Mouse (Mus musculus): ENCODE measurements at regions not wholly inside any gene's neighbourhood (a gene's known extent, or its start where the extent isn't known, plus 50 kb on each side); places are given as distances from the start of the nearest gene placed in this dataset.

DNA sequence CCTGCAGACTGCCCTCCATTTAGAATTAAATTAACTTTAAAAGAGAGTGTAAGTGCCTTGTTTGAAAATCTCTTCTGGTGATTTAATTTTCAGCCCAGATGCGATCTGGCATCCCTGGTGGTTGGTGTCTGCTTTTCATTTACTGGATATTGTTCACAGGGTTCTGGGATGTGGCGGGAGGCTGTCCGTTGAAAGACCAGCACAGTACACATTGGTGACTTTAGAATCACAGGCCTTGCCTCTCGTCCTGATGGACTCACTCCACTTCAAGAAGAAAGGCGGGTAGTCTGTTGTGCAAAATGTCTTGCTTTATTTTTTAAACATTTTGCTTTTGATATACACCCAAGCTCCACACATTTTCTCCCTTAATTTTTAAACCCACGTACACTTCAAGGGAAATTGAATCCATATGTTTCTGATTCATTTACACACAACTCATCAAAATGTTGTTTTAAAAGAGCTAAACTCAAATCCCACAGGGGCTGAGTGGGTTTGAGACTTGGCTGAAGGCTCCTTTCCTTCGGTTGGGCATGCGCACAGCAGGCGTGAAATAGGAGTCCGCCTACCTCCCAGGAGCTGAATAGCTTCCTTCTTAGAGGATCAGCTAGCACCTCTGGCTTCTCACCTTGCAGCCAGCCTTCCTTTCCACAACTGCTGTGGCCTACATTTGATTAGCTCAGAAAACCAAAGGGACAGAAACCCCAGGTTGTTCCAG lies 424.1 kb upstream of the Fam92a start:
- TF ChIP-seq BHLHE40 (IDR thresholded peaks at IDR 0.05; ENCODE audit: low read depth, low read length) = no peak
- TF ChIP-seq IRF4 (IDR thresholded peaks at IDR 0.05; ENCODE audit: low read depth, low read length) = no peak
- no peak for TF ChIP-seq USF1 (IDR thresholded peaks at IDR 0.05; ENCODE audit: low read depth, low read length)
- dilution Hi-C loops (cut with MboI; ENCODE audit: extremely low pct_ligation_motif_present, extremely low pct_unique_long_range_greater_than_20kb, low sequenced_read_pairs) (no loop called here), in situ Hi-C loops (cut with MboI; ENCODE audit: low pct_ligation_motif_present, low pct_unique_long_range_greater_than_20kb, low sequenced_read_pairs) (no loop called here)
- Histone ChIP-seq H3K9ac (ENCODE audit: insufficient read depth, low read depth) (no peak overlapping the region), H3K9me3 (replicated peaks; ENCODE audit: low read length) (no peaks in the 10 kb centered on the region), H3K27ac (ENCODE audit: insufficient read depth, low read depth) (no peak overlapping the region), H3K4me1 (ENCODE audit: control insufficient read depth in 1 of 2, insufficient read depth in 2 of 2) (peaks cover 8 to 31% of the 10 kb centered on the region in 2 experiments), H3K4me2 (ENCODE audit: insufficient read depth, low read depth, poor library complexity, severe bottlenecking) (no peak overlapping the region), H3K4me3 (replicated peaks in 1 of 3; ENCODE audit: low read depth in 2 of 3, low read length in 2 of 3, poor library complexity in 1 of 3) (no peak overlapping the region), H3K36me3 (replicated peaks in 1 of 2; ENCODE audit: control insufficient read depth in 1 of 2, insufficient read depth in 1 of 2, low read length in 1 of 2) (no peaks in the 10 kb centered on the region), H3K79me2 (replicated peaks; ENCODE audit: control insufficient read depth, extremely low read depth, insufficient read depth, poor library complexity, severe bottlenecking) (no peaks in the 10 kb centered on the region), H3K27me3 (replicated peaks) (no peaks in the 10 kb centered on the region)
- DNase-seq (ENCODE audit: extremely low read depth) = no peak

DNA sequence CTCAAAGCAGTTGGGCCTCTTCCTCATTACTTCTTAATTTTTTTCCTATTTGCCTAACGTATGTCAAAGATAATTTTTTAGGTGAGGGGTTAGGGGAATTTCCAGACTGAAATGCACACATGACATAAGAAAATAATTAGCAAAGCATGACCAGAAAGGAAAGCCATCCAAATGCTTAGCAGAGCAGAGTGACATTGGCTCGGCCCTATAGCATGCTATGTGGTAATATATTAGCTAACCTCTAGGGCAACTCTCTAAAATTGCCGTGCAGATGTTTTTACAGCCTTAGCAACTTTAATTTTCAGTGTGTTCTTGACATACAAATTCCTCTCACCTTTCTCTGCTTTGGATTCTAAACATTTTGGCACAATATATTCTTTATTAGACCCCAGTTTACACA lies 421.2 kb upstream of the Fam92a start:
- peak; percentile 38 for DNase-seq (ENCODE audit: extremely low read depth)
- TF ChIP-seq EP300 (IDR thresholded peaks at IDR 0.05; ENCODE audit: low read length) (peak; percentile 33; the same call in 1 of the 2 replicates), RCOR1 (conservative IDR thresholded peaks at IDR 0.05; ENCODE audit: low read depth, low read length) (no peak), TCF12 (IDR thresholded peaks at IDR 0.05; ENCODE audit: low read depth, low read length) (0 out of 2 replicates have a peak, but pooled peaks have one; percentile 35)
- H3K9me3 ChIP-seq (replicated peaks; ENCODE audit: low read length) = no peaks in the 10 kb centered on the region
- H3K27ac ChIP-seq (ENCODE audit: insufficient read depth, low read depth) = no peak overlapping the region
- dilution Hi-C loops (cut with MboI; ENCODE audit: extremely low pct_ligation_motif_present, extremely low pct_unique_long_range_greater_than_20kb, low sequenced_read_pairs) (no loop called here), in situ Hi-C loops (cut with MboI; ENCODE audit: low pct_ligation_motif_present, low pct_unique_long_range_greater_than_20kb, low sequenced_read_pairs) (no loop called here)
- H3K27me3 ChIP-seq (replicated peaks) = no peaks in the 10 kb centered on the region
- no peaks in the 10 kb centered on the region for H3K79me2 ChIP-seq (replicated peaks; ENCODE audit: control insufficient read depth, extremely low read depth, insufficient read depth, poor library complexity, severe bottlenecking)
- H3K36me3 ChIP-seq (replicated peaks in 1 of 2; ENCODE audit: control insufficient read depth in 1 of 2, insufficient read depth in 1 of 2, low read length in 1 of 2) = no peaks in the 10 kb centered on the region
- H3K4me3 ChIP-seq (replicated peaks in 1 of 3; ENCODE audit: low read depth in 2 of 3, low read length in 2 of 3, poor library complexity in 1 of 3) = no peak overlapping the region
- H3K4me1 ChIP-seq (ENCODE audit: control insufficient read depth in 1 of 2, insufficient read depth in 2 of 2) = peaks cover 8 to 24% of the 10 kb centered on the region in 2 experiments
- peak overlapping the region; percentile 50; the same call in 1 of the 2 replicates for H3K4me2 ChIP-seq (ENCODE audit: insufficient read depth, low read depth, poor library complexity, severe bottlenecking)
- no peak overlapping the region for H3K9ac ChIP-seq (ENCODE audit: insufficient read depth, low read depth)

DNA sequence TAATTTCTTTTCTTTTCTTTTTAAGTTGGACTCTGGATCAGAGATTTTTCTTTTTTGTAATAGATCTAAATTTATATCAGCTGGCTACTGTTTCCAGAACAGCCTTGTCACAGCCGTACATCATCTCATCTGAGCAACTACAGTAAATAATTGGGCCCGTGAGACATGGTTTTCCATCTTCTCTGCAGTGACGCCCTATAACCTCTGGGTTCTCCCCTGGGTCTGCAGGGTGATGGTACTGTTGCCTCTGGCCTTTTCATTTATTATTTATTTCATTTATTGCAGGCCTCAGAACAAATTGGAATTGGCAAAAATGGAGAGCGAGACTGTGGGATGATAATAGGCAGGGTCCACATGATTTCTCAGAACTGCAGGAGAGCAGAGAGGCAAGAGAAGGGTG lies 406.3 kb upstream of the Fam92a start:
- in situ Hi-C loops (cut with MboI; ENCODE audit: low pct_ligation_motif_present, low pct_unique_long_range_greater_than_20kb, low sequenced_read_pairs) (no loop called here), dilution Hi-C loops (cut with MboI; ENCODE audit: extremely low pct_ligation_motif_present, extremely low pct_unique_long_range_greater_than_20kb, low sequenced_read_pairs) (no loop called here)
- H3K4me1 ChIP-seq (ENCODE audit: control insufficient read depth in 1 of 2, insufficient read depth in 2 of 2) = no peaks in the 10 kb centered on the region
- no peak overlapping the region for H3K4me3 ChIP-seq (replicated peaks in 1 of 3; ENCODE audit: low read depth in 2 of 3, low read length in 2 of 3, poor library complexity in 1 of 3)
- H3K27me3 ChIP-seq (replicated peaks) = no peaks in the 10 kb centered on the region
- H3K9me3 ChIP-seq (replicated peaks; ENCODE audit: low read length) = no peaks in the 10 kb centered on the region
- H3K9ac ChIP-seq (ENCODE audit: insufficient read depth, low read depth) = no peak overlapping the region
- no peak overlapping the region for H3K27ac ChIP-seq (ENCODE audit: insufficient read depth, low read depth)
- H3K4me2 ChIP-seq (ENCODE audit: insufficient read depth, low read depth, poor library complexity, severe bottlenecking) = no peak overlapping the region
- no peak for DNase-seq (ENCODE audit: extremely low read depth)
- no peaks in the 10 kb centered on the region for H3K79me2 ChIP-seq (replicated peaks; ENCODE audit: control insufficient read depth, extremely low read depth, insufficient read depth, poor library complexity, severe bottlenecking)
- no peak for TF ChIP-seq TBP (conservative IDR thresholded peaks at IDR 0.05; ENCODE audit: low read depth, low read length)
- no peak for TF ChIP-seq UBTF (IDR thresholded peaks at IDR 0.05; ENCODE audit: low read depth, low read length)
- TF ChIP-seq CHD1 (IDR thresholded peaks at IDR 0.05; ENCODE audit: low read depth, low read length) = no peak
- no peak for TF ChIP-seq SIN3A (IDR thresholded peaks at IDR 0.05; ENCODE audit: low read length)
- TF ChIP-seq IRF4 (IDR thresholded peaks at IDR 0.05; ENCODE audit: low read depth, low read length) = no peak
- TF ChIP-seq GABPA (IDR thresholded peaks at IDR 0.05; ENCODE audit: insufficient replicate concordance, low read depth, low read length) = no peak
- no peak for TF ChIP-seq CHD2 (IDR thresholded peaks at IDR 0.05; ENCODE audit: low read length)
- no peak for TF ChIP-seq SMC3 (IDR thresholded peaks at IDR 0.05; ENCODE audit: low read depth, low read length)
- no peak for TF ChIP-seq USF1 (IDR thresholded peaks at IDR 0.05; ENCODE audit: low read depth, low read length)
- no peak for TF ChIP-seq BHLHE40 (IDR thresholded peaks at IDR 0.05; ENCODE audit: low read depth, low read length)
- no peak for TF ChIP-seq MAFK (IDR thresholded peaks at IDR 0.05; ENCODE audit: insufficient replicate concordance, low read length)
- no peak for TF ChIP-seq KAT2A (IDR thresholded peaks at IDR 0.05; ENCODE audit: insufficient replicate concordance, low read length)
- no peak for TF ChIP-seq USF2 (conservative IDR thresholded peaks at IDR 0.05; ENCODE audit: low read depth, low read length)
- no peaks in the 10 kb centered on the region for H3K36me3 ChIP-seq (replicated peaks in 1 of 2; ENCODE audit: control insufficient read depth in 1 of 2, insufficient read depth in 1 of 2, low read length in 1 of 2)
